Mouse (Mus musculus) heart, embryonic 12.5 days (tissue): Measurements from ENCODE around the gene Itpr1. TPM values are rescaled to one million over a fixed set of nuclear protein-coding genes. Genes with fewer than 3 reads are reported as not detected.

Source experiments
- ATAC-seq: fragments of 200-750 bp; cut with Nextera tagmentation; 2 replicates; pipeline ENCODE4 v1.8.0; 2017; ENCODE audit warnings: moderate TSS enrichment, moderate library complexity; ENCODE audit not compliant: insufficient number of reproducible peaks, low FRiP score
- H3K27ac ChIP-seq: fragments of 300-500 bp; sonication (generic); 2 replicates; pipeline ENCODE4 v1.5.1; 2016; ENCODE audit warnings: mild to moderate bottlenecking, moderate library complexity; ENCODE audit not compliant: poor library complexity, severe bottlenecking
- H3K27me3 ChIP-seq: fragments of 300-500 bp; sonication (generic); replicated peaks from 2 replicates; pipeline ENCODE4 v1.6.1; 2016; ENCODE audit warnings: mild to moderate bottlenecking, moderate library complexity
- H3K36me3 ChIP-seq: fragments of 300-500 bp; sonication (generic); 2 replicates; pipeline ENCODE4 v1.6.1; 2016; ENCODE audit warnings: mild to moderate bottlenecking, moderate library complexity
- H3K4me1 ChIP-seq: fragments of 300-500 bp; sonication (generic); replicated peaks from 2 replicates; pipeline ENCODE4 v1.6.1; 2016; ENCODE audit warnings: mild to moderate bottlenecking
- H3K4me2 ChIP-seq: fragments of 300-500 bp; sonication (generic); 2 replicates; pipeline ENCODE4 v1.6.1; 2016; ENCODE audit warnings: mild to moderate bottlenecking, moderate library complexity
- H3K4me3 ChIP-seq: fragments of 300-500 bp; sonication (generic); 2 replicates; pipeline ENCODE4 v1.5.1; 2016; ENCODE audit warnings: mild to moderate bottlenecking
- H3K9ac ChIP-seq: fragments of 300-500 bp; sonication (generic); 2 replicates; pipeline ENCODE4 v1.6.1; 2016; ENCODE audit warnings: mild to moderate bottlenecking, moderate library complexity
- H3K9me3 ChIP-seq: fragments of 300-500 bp; sonication (generic); replicated peaks from 2 replicates; pipeline ENCODE4 v1.6.1; 2016; ENCODE audit warnings: mild to moderate bottlenecking, moderate library complexity
- WGBS: fragments of 180-500 bp; shearing (Covaris S2); methylation state at CpG from one replicate; pipeline ENCODE4 v1.1.7; 2016; 5-methylcytosine and 5-hydroxymethylcytosine counted together
- polyA plus RNA-seq: library from polyadenylated mRNA; unstranded; fragments of >200 nt; fragmentation: Nextera tagmentation; extraction: Ambion mirVana; gene quantifications from 2 replicates; pipeline ENCODE4 v1.2.1, GENCODE M21; 2016

The Itpr1 gene
- polyA plus RNA-seq, 1 experiment from 2014 or later = 22.0 TPM

DNA sequence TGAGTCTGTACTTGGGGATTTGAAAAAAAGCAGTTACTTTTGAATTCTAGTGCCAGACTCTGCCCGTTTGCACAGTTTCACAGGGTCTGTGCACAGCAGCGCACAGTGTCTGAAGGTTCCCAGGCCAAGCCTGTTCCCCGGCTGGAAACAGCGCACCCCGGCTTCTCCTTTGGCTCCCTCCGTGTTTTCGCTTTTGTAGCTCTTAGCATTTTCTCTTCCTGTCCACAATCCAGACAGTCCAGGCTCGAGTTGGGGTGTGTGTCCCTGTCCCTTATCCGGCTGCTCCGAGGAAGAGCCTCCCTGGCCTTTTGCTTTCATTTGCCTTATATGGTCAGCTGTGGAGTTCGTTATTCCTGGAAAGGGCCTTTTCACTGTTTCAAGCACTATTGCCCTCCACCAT, 93.3 kb downstream of the Itpr1 start:
- H3K9ac ChIP-seq = peak overlapping the region; percentile 73
- 12% methylated on average over 11 of the region's 11 CpGs for WGBS

DNA sequence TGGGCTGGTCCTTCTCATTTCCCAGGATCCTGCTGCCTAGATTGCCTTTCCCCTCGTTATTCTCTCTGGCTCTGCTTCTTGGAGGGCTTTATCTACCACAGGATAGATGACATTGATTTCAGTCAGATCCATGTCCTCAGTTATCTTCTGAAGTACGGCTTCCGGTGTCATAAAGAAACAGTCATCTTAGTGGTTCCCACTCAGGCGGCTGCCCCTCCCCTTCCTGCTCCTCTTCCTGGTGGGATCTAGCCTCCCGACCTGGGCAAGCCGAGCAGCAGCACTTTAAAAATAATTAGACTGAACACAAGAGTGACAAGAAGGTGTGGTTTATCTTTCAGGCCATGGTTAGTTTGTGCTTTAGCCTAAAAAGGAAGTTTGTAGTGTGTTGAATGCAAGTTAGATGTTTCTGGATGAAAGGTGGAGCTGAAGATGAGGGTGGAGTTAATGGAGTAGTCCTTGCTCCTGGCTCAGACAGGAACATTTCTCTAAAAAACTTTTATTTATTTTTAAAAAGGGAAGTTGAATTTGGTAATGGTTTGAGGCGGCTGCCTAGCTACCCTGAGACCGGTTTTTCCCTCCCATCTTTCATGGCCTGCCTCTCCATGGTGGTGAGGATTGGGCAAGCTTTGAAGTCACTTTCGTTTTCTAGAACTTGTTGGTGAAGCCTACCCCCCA, 94.2 kb downstream of the Itpr1 start:
- no peaks in the 10 kb centered on the region for H3K9me3 ChIP-seq
- H3K27ac ChIP-seq = peak overlapping the region; percentile 90
- peak overlapping the region; percentile 69 for H3K4me2 ChIP-seq
- H3K27me3 ChIP-seq = no peaks in the 10 kb centered on the region
- H3K4me3 ChIP-seq = no peak overlapping the region
- 42% methylated on average over 9 of the region's 9 CpGs for WGBS
- peaks cover 56% of the 10 kb centered on the region for H3K4me1 ChIP-seq
- no peaks in the 10 kb centered on the region for H3K36me3 ChIP-seq
- no peak for ATAC-seq
- no peak overlapping the region for H3K9ac ChIP-seq

More for the DNA sequence above, 93.3 kb downstream of the Itpr1 start:
- Histone ChIP-seq H3K4me1 (peaks cover 56% of the 10 kb centered on the region), H3K4me2 (peak overlapping the region; percentile 69), H3K9me3 (no peaks in the 10 kb centered on the region), H3K27ac (peak overlapping the region; percentile 90), H3K36me3 (no peaks in the 10 kb centered on the region), H3K27me3 (no peaks in the 10 kb centered on the region), H3K4me3 (peak overlapping the region; percentile 41)
- ATAC-seq = peak; percentile 66; the same call in 1 of the 2 replicates

GRCm38 (mm10) chr6:108307770-108308169, 94.9 kb downstream of the Itpr1 start:
- ATAC-seq = no peak
- H3K4me2 ChIP-seq = no peak overlapping the region
- 92% methylated on average over 6 of the region's 6 CpGs for WGBS
- H3K27me3 ChIP-seq = no peaks in the 10 kb centered on the region
- H3K9me3 ChIP-seq = no peaks in the 10 kb centered on the region
- no peak overlapping the region for H3K9ac ChIP-seq
- H3K27ac ChIP-seq = no peak overlapping the region
- no peak overlapping the region for H3K4me3 ChIP-seq
- peaks cover 56% of the 10 kb centered on the region for H3K4me1 ChIP-seq
- no peaks in the 10 kb centered on the region for H3K36me3 ChIP-seq

DNA sequence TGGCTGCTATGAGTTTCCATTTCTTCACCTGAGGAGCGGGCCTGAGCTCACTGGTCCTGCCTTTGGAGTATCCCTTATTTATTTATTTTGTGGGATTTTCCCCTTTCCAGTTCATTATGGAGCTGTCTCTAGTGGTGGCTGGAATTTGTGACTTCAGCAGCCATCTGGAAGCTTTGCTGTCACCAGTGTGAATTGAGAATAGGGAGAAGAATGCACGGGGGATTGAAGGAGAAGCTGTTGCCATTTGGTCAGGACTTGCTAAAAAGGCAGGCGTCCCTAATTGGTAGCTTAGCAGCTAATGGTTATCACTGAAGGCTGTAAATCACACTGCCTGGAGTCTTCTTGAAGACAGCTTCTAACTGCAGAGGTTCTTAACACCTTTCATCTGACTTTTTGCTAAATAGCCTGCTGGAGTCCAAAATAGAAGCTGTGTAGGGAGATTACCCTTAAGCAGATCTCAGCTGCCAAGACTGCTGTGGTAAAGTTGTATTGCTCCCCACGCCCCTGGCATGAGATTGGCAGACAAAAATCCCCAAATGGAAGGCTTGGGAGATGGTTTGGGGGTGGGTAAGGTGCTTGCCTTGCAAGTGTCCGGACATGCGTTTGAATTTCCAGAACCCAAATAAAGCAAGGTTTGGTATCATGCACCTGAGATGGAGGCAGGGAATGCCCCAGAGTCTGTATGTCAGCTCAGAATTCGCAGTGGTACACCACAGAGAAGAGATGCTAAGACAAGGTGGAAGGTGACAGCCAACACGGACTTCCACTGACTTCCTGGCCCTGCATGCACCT, 96.7 kb downstream of the Itpr1 start:
- Histone ChIP-seq H3K27ac (no peak overlapping the region; the same call in 1 of the 2 replicates), H3K9ac (no peak overlapping the region), H3K4me1 (peaks cover 42% of the 10 kb centered on the region), H3K4me3 (no peak overlapping the region), H3K36me3 (no peaks in the 10 kb centered on the region), H3K27me3 (no peaks in the 10 kb centered on the region), H3K4me2 (no peak overlapping the region), H3K9me3 (no peaks in the 10 kb centered on the region)
- 40% methylated on average over 8 of the region's 8 CpGs for WGBS
- ATAC-seq = no peak

GRCm38 (mm10) chr6:108313056-108313455, 100.2 kb downstream of the Itpr1 start:
- Histone ChIP-seq H3K27ac (no peak overlapping the region), H3K9ac (no peak overlapping the region), H3K4me3 (no peak overlapping the region), H3K36me3 (no peaks in the 10 kb centered on the region), H3K27me3 (no peaks in the 10 kb centered on the region), H3K4me1 (peaks cover 15% of the 10 kb centered on the region), H3K9me3 (no peaks in the 10 kb centered on the region), H3K4me2 (no peak overlapping the region)
- no peak for ATAC-seq
- WGBS = 78% methylated on average over 1 of the region's 1 CpGs

- Histone ChIP-seq H3K36me3 (no peaks in the 10 kb centered on the region), H3K4me1 (peaks cover 15% of the 10 kb centered on the region), H3K4me2 (no peak overlapping the region), H3K9me3 (no peaks in the 10 kb centered on the region), H3K27me3 (no peaks in the 10 kb centered on the region), H3K27ac (no peak overlapping the region), H3K4me3 (no peak overlapping the region), H3K9ac (no peak overlapping the region)
- no peak for ATAC-seq
- 97% methylated on average over 1 of the region's 1 CpGs for WGBS
Observed at GRCm38 (mm10) chr6:108313997-108314396, 101.1 kb downstream of the Itpr1 start.

- H3K4me3 ChIP-seq = no peak overlapping the region
- WGBS = 70% methylated on average over 4 of the region's 4 CpGs
- ATAC-seq = no peak
- no peaks in the 10 kb centered on the region for H3K9me3 ChIP-seq
- peaks cover 3% of the 10 kb centered on the region for H3K4me1 ChIP-seq
- H3K27ac ChIP-seq = no peak overlapping the region
- H3K4me2 ChIP-seq = no peak overlapping the region
- H3K36me3 ChIP-seq = no peaks in the 10 kb centered on the region
- no peaks in the 10 kb centered on the region for H3K27me3 ChIP-seq
- H3K9ac ChIP-seq = no peak overlapping the region
Observed at GRCm38 (mm10) chr6:108316268-108316824, 103.5 kb downstream of the Itpr1 start.

- H3K36me3 ChIP-seq = no peaks in the 10 kb centered on the region
- H3K9ac ChIP-seq = no peak overlapping the region
- H3K4me1 ChIP-seq = peaks cover 7% of the 10 kb centered on the region
- no peak overlapping the region for H3K27ac ChIP-seq
- WGBS = 76% methylated on average over 1 of the region's 1 CpGs
- no peak overlapping the region for H3K4me2 ChIP-seq
- H3K9me3 ChIP-seq = no peaks in the 10 kb centered on the region
- H3K4me3 ChIP-seq = no peak overlapping the region
- H3K27me3 ChIP-seq = no peaks in the 10 kb centered on the region
- ATAC-seq = no peak
Observed at GRCm38 (mm10) chr6:108316951-108317350, 104.1 kb downstream of the Itpr1 start.

- no peak overlapping the region for H3K4me3 ChIP-seq
- H3K27ac ChIP-seq = no peak overlapping the region
- no peak overlapping the region for H3K9ac ChIP-seq
- no peak overlapping the region for H3K4me2 ChIP-seq
- 61% methylated on average over 2 of the region's 2 CpGs for WGBS
- ATAC-seq = no peak
- no peaks in the 10 kb centered on the region for H3K9me3 ChIP-seq
- no peaks in the 10 kb centered on the region for H3K27me3 ChIP-seq
- H3K36me3 ChIP-seq = no peaks in the 10 kb centered on the region
- H3K4me1 ChIP-seq = peaks cover 26% of the 10 kb centered on the region
Observed at GRCm38 (mm10) chr6:108321653-108322052, 108.8 kb downstream of the Itpr1 start.

- 78% methylated on average over 6 of the region's 6 CpGs for WGBS
Observed at GRCm38 (mm10) chr6:108324464-108325025, 111.6 kb downstream of the Itpr1 start.

DNA sequence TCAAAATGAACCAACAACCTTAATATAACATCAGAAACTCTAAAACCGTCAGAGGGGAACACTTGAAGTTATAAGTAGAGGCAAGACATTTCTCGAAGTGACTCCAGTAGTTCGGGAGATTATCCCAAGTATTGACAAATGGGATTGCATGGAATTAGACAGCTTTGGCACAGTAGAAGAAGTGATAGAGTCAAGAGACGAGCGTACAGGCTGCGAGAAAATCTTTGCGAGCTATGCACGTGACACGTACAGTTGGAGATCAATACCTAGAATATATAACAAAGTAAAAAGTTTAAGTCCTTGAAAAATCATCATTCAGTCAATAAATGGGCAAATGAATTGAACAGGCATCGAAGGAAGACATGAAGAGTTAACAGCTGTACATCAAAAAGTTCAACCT, 112.5 kb downstream of the Itpr1 start:
- Histone ChIP-seq H3K4me2 (no peak overlapping the region), H3K9ac (no peak overlapping the region), H3K27me3 (no peaks in the 10 kb centered on the region), H3K4me1 (peaks cover 38% of the 10 kb centered on the region), H3K9me3 (no peaks in the 10 kb centered on the region), H3K4me3 (no peak overlapping the region), H3K27ac (no peak overlapping the region), H3K36me3 (no peaks in the 10 kb centered on the region)
- 84% methylated on average over 10 of the region's 10 CpGs for WGBS
- ATAC-seq = no peak

More at GRCm38 (mm10) chr6:108324464-108325025, 111.6 kb downstream of the Itpr1 start:
- no peak overlapping the region for H3K4me2 ChIP-seq
- H3K9ac ChIP-seq = no peak overlapping the region
- H3K27me3 ChIP-seq = no peaks in the 10 kb centered on the region
- ATAC-seq = no peak
- H3K27ac ChIP-seq = no peak overlapping the region
- H3K4me3 ChIP-seq = no peak overlapping the region
- H3K36me3 ChIP-seq = no peaks in the 10 kb centered on the region
- no peaks in the 10 kb centered on the region for H3K9me3 ChIP-seq
- H3K4me1 ChIP-seq = peaks cover 34% of the 10 kb centered on the region
